19 mouse cellular contexts compared by ENCODE assay signal in genomic region chrX:12192343-12192742, GRCm38 (mm10). TPM values are rescaled to one million over a fixed set of nuclear protein-coding genes. Genes with fewer than 3 reads are reported as not detected.
DNase-seq lines count a peak whose midpoint lies in the region; TF ChIP-seq lines count a peak whose summit lies in the region.
"Had no signal": no experiment of that assay in that cellular context is flagged by ENCODE, and none has a peak within 500 bp of the region (broad histone marks: within the 10 kb centered on the region; RNA-seq: fewer than 3 reads in every experiment).

No protein-coding gene starts in this region.

- no peak for TF ChIP-seq CTCF in gastrocnemius, adult 2 months (IDR thresholded peaks at IDR 0.05)

- intact Hi-C loops in gastrocnemius, adult 2 months (cut with DNase I): no loop called here

- H3K27ac ChIP-seq in gastrocnemius, adult 2 months: no peak overlapping the region
- H3K27ac ChIP-seq: embryonic facial prominence, embryonic 10.5 days; embryonic facial prominence, embryonic 12.5 days; forebrain, embryonic 13.5 days; forebrain, embryonic 15.5 days had no signal

- DNase-seq in gastrocnemius, adult 2 months: peak; percentile 17
- no peak for DNase-seq in gastrocnemius, adult 8-10 months (ENCODE audit: low spot score in 2 of 2)
- peak; percentile 36 for DNase-seq in 3T3-L1 (ENCODE audit: low read depth, low spot score)
- peak; percentile 12 for DNase-seq in NIH3T3 (ENCODE audit: low read depth)
- no peak for DNase-seq in kidney, adult 8-10 months
- DNase-seq in ovary, postnatal 10 days (ENCODE audit: low spot score): no peak
- DNase-seq: adrenal gland, adult 8-10 months; adrenal gland, postnatal 36 days; B cell, adult 2 months; cerebellum, adult 11-12 months; cerebellum, adult 2 months; cerebellum, adult 9-10 months; cerebellum, postnatal 10 days; cerebellum, postnatal 25 days; forebrain, postnatal 0 days had no signal

- no peak overlapping the region for H3K4me3 ChIP-seq in gastrocnemius, adult 2 months
- H3K4me3 ChIP-seq: embryonic facial prominence, embryonic 10.5 days; embryonic facial prominence, embryonic 12.5 days; forebrain, embryonic 13.5 days; forebrain, embryonic 15.5 days had no signal

RNA-seq across cellular contexts. Expression of gene Bcor, which starts 32.2 kb away (rescaled TPM):
- total RNA-seq in gastrocnemius, adult 2 months (2021): 10 to 100 TPM; 14.9 to 17.1 TPM
- 10 to 100 TPM; 13.2 to 17.4 (median 14.1) TPM for total RNA-seq in gastrocnemius, adult 8-10 months (2022)

Comparison
In these comparisons a context has a peak if more than half of its experiments do, and no peak if none do; other contexts are left out.
1. DNase-seq: peak in gastrocnemius, adult 2 months (single experiment), 3T3-L1 (single experiment) and NIH3T3 (single experiment); none in gastrocnemius, adult 8-10 months (0 of 2), kidney, adult 8-10 months (0 of 2) and ovary, postnatal 10 days (single experiment).